Mouse (Mus musculus) kidney, embryonic 15.5 days (tissue): ENCODE data around the gene Top2a. TPM values are rescaled to one million over a fixed set of nuclear protein-coding genes. Genes with fewer than 3 reads are reported as not detected.

Experiments used
- ATAC-seq: fragments of 200-750 bp; cut with Nextera tagmentation; replicated peaks from 2 replicates; pipeline ENCODE4 v1.8.0; 2017; ENCODE audit warnings: moderate TSS enrichment; ENCODE audit not compliant: low FRiP score
- H3K27ac ChIP-seq: fragments of 300-500 bp; sonication (generic); 2 replicates; pipeline ENCODE4 v1.5.1; 2015; ENCODE audit warnings: mild to moderate bottlenecking, inconsistent platforms
- H3K27me3 ChIP-seq: fragments of 300-500 bp; sonication (generic); 2 replicates; pipeline ENCODE4 v1.6.1; 2015; ENCODE audit warnings: inconsistent platforms
- H3K36me3 ChIP-seq: fragments of 300-500 bp; sonication (generic); 2 replicates; pipeline ENCODE4 v1.6.1; 2015; ENCODE audit warnings: inconsistent platforms
- H3K4me1 ChIP-seq: fragments of 300-500 bp; sonication (generic); 2 replicates; pipeline ENCODE4 v1.6.1; 2015; ENCODE audit warnings: inconsistent platforms
- H3K4me2 ChIP-seq: fragments of 300-500 bp; sonication (generic); 2 replicates; pipeline ENCODE4 v1.6.1; 2015; ENCODE audit warnings: moderate library complexity, mild to moderate bottlenecking, inconsistent platforms
- H3K4me3 ChIP-seq: fragments of 300-500 bp; sonication (generic); replicated peaks from 2 replicates; pipeline ENCODE4 v1.5.1; 2015; ENCODE audit warnings: mild to moderate bottlenecking, inconsistent platforms
- H3K9ac ChIP-seq: fragments of 300-500 bp; sonication (generic); 2 replicates; pipeline ENCODE4 v1.6.1; 2015; ENCODE audit warnings: mild to moderate bottlenecking, inconsistent platforms
- H3K9me3 ChIP-seq: fragments of 300-500 bp; sonication (generic); replicated peaks from 2 replicates; pipeline ENCODE4 v1.6.1; 2016; ENCODE audit warnings: inconsistent platforms
- WGBS: fragments of 180-500 bp; shearing (Covaris S2); methylation state at CpG from one replicate; pipeline ENCODE4 v1.1.7; 2015; ENCODE audit warnings: mixed read lengths; 5-methylcytosine and 5-hydroxymethylcytosine counted together
- polyA plus RNA-seq: library from polyadenylated mRNA; unstranded; fragments of >200 nt; fragmentation: Nextera tagmentation; extraction: Ambion mirVana; gene quantifications from 2 replicates; pipeline ENCODE4 v1.2.1, GENCODE M21; 2015

Gene Top2a
- polyA plus RNA-seq, 1 experiment from 2014 or later: 249 TPM

- WGBS: 79% methylated on average over 7 of the region's 7 CpGs
- ATAC-seq: no peak
- peaks cover 83% of the 10 kb centered on the region for H3K4me1 ChIP-seq
These were observed 74.0 kb downstream of the Top2a start for GRCm38 (mm10) chr11:98949958-98950460.

GRCm38 (mm10) chr11:98949242-98949957 is 74.6 kb downstream of the Top2a start:
- Histone ChIP-seq H3K4me3 (no peak overlapping the region), H3K4me1 (peaks cover 83% of the 10 kb centered on the region), H3K9me3 (no peaks in the 10 kb centered on the region), H3K27me3 (no peaks in the 10 kb centered on the region), H3K27ac (0 out of 2 replicates have a peak overlapping the region, but pooled peaks have one; percentile 94), H3K36me3 (peaks cover 21% of the 10 kb centered on the region), H3K9ac (no peak overlapping the region), H3K4me2 (no peak overlapping the region)
- ATAC-seq: no peak
- WGBS: 71% methylated on average over 12 of the region's 12 CpGs

More at GRCm38 (mm10) chr11:98949958-98950460, 74.0 kb downstream of the Top2a start:
- Histone ChIP-seq H3K9me3 (no peaks in the 10 kb centered on the region), H3K9ac (no peak overlapping the region), H3K27ac (peak overlapping the region; percentile 94; the same call in 1 of the 2 replicates), H3K4me2 (no peak overlapping the region), H3K36me3 (peaks cover 21% of the 10 kb centered on the region), H3K27me3 (no peaks in the 10 kb centered on the region), H3K4me3 (no peak overlapping the region)

DNA sequence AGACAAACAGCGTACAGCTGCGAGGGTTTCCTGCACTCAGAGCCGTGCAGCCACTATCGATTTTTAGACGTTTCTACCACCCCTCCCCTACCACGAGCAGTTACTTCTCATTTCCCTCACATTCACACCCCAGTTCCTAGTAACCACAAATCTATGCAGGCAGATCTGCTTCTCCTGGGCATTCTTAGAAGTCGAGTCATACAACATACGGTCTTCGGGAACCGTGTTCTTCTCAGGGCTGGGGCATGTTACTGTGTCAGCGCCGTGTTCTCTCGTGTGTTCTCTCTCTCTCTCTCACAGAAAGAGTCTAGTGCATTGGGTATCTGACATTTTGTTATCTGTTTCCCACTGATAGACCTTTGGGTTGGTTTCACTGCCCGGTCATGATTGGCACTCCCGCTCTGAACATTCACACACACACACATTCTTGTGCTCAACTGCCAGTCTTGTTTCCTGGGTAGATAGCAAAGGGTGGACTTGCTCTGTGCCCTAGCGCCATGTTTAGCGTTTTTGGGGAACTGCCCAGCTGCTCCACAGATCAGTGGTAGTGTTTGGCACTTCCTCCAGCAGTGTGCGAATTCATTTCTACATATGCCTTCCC is 75.9 kb downstream of the Top2a start:
- H3K9me3 ChIP-seq: no peaks in the 10 kb centered on the region
- H3K9ac ChIP-seq: no peak overlapping the region
- H3K27me3 ChIP-seq: no peaks in the 10 kb centered on the region
- peaks cover 21% of the 10 kb centered on the region for H3K36me3 ChIP-seq
- 65% methylated on average over 18 of the region's 18 CpGs for WGBS
- H3K4me3 ChIP-seq: no peak overlapping the region
- no peak for ATAC-seq
- no peak overlapping the region for H3K4me2 ChIP-seq
- H3K27ac ChIP-seq: peak overlapping the region; percentile 37
- peaks cover 84% of the 10 kb centered on the region for H3K4me1 ChIP-seq

GRCm38 (mm10) chr11:98945605-98945977 is 78.4 kb downstream of the Top2a start:
- Histone ChIP-seq H3K27ac (peak overlapping the region; percentile 98; the same call in 1 of the 2 replicates), H3K9me3 (no peaks in the 10 kb centered on the region), H3K36me3 (peaks cover 7% of the 10 kb centered on the region), H3K4me2 (no peak overlapping the region), H3K9ac (no peak overlapping the region), H3K4me1 (peaks cover 85% of the 10 kb centered on the region), H3K27me3 (no peaks in the 10 kb centered on the region), H3K4me3 (no peak overlapping the region)
- 58% methylated on average over 3 of the region's 3 CpGs for WGBS
- ATAC-seq: no peak

DNA sequence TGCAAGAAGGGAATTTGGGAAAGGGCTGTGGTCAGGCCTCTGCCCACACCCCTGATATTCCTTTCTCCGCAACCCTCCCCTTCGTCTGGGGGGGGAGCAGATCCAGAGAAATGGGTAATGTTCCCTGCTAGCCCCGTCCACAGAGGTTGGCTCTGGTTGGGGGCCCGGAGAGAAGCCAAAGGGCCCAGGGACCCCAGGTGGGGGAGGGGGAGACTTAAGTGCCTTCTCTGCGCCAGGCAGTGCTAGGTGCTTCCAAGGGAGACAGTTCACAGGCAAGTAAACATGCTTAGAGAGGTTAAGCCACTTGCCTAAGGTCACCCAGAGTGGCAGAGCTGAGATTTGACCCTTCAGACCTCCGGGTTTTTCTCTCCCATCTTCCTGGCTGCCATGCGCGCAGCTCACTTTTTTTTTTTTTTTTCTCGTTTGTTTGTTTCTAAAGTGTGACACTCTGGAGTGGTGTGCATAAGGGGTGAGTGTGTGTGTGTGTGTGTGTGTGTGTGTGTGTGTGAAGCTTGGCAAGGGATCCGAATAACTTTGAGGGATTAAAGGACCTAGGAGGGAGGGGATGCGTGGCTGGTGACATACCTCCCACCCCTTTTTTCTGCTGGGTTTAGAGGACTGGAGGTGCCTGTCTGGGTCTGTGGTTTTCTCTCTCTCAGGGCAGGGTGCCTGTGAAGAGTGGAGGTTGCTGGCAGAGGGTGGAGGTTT is 78.9 kb downstream of the Top2a start:
- Histone ChIP-seq H3K4me2 (peak overlapping the region; percentile 24; the same call in 1 of the 2 replicates), H3K27me3 (no peaks in the 10 kb centered on the region), H3K9ac (no peak overlapping the region), H3K27ac (peak overlapping the region; percentile 98), H3K9me3 (no peaks in the 10 kb centered on the region), H3K4me3 (no peak overlapping the region), H3K36me3 (peaks cover 2% of the 10 kb centered on the region; the same call in 1 of the 2 replicates), H3K4me1 (peaks cover 85% of the 10 kb centered on the region)
- 38% methylated on average over 11 of the region's 11 CpGs for WGBS
- ATAC-seq: no peak

- Histone ChIP-seq H3K9me3 (no peaks in the 10 kb centered on the region), H3K36me3 (no peaks in the 10 kb centered on the region), H3K27ac (peak overlapping the region; percentile 98), H3K9ac (peak overlapping the region; percentile 21; the same call in 1 of the 2 replicates), H3K4me3 (no peak overlapping the region; the same call in 1 of the 2 replicates), H3K4me1 (peaks cover 86% of the 10 kb centered on the region), H3K4me2 (peak overlapping the region; percentile 86), H3K27me3 (no peaks in the 10 kb centered on the region)
- ATAC-seq: no peak
- WGBS: 34% methylated on average over 14 of the region's 14 CpGs
These were observed 80.1 kb downstream of the Top2a start for GRCm38 (mm10) chr11:98943741-98944461.

Other genes starting within 250 kb of the Top2a start
- 2.0 and 2.3 TPM in 2 replicates for gene Nr1d1, start 248.9 kb downstream of the Top2a start, polyA plus RNA-seq
- gene Msl1, start 228.7 kb downstream of the Top2a start, polyA plus RNA-seq: 25.1 and 25.8 TPM in 2 replicates
- gene Casc3, start 219.3 kb downstream of the Top2a start, polyA plus RNA-seq: 40.6 and 40.8 TPM in 2 replicates
- gene Rapgefl1, start 187.4 kb downstream of the Top2a start, polyA plus RNA-seq: 1.6 and 1.7 TPM in 2 replicates
- 4.2 and 5.2 TPM in 2 replicates for gene Wipf2, start 160.6 kb downstream of the Top2a start, polyA plus RNA-seq
- gene Cdc6, start 116.4 kb downstream of the Top2a start, polyA plus RNA-seq: 36.3 and 39.1 TPM in 2 replicates
- 29.3 and 32.1 TPM in 2 replicates for gene Rara, start 96.4 kb downstream of the Top2a start, polyA plus RNA-seq
- 0.48 and 0.51 TPM in 2 replicates for gene Gjd3, start 41.2 kb downstream of the Top2a start, polyA plus RNA-seq
- 644 and 695 TPM in 2 replicates for gene Igfbp4, start 17.1 kb upstream of the Top2a start, polyA plus RNA-seq
- 0.29 and 0.32 TPM in 2 replicates for gene Tns4, start 65.1 kb upstream of the Top2a start, polyA plus RNA-seq
- 0.17 and 0.18 TPM in 2 replicates for gene Ccr7, start 130.9 kb upstream of the Top2a start, polyA plus RNA-seq
- 243 and 249 TPM in 2 replicates for gene Smarce1, start 206.8 kb upstream of the Top2a start, polyA plus RNA-seq
- 0.45 and 0.49 TPM in 2 replicates for gene Krt222, start 219.9 kb upstream of the Top2a start, polyA plus RNA-seq